Mouse (Mus musculus) R1 (cell line): ENCODE measurements at regions not wholly inside any gene's neighbourhood (a gene's known extent, or its start where the extent isn't known, plus 50 kb on each side); places are given as distances from the start of the nearest gene placed in this dataset.
A peak's percentile ranks its signal among the peaks of the same experiment; 100 is the strongest.

Experiments used
- DNase-seq: peaks from one replicate; pipeline ENCODE4 v3.0.0-alpha.2; 2018; ENCODE audit warnings: low read depth, low spot score

DNA sequence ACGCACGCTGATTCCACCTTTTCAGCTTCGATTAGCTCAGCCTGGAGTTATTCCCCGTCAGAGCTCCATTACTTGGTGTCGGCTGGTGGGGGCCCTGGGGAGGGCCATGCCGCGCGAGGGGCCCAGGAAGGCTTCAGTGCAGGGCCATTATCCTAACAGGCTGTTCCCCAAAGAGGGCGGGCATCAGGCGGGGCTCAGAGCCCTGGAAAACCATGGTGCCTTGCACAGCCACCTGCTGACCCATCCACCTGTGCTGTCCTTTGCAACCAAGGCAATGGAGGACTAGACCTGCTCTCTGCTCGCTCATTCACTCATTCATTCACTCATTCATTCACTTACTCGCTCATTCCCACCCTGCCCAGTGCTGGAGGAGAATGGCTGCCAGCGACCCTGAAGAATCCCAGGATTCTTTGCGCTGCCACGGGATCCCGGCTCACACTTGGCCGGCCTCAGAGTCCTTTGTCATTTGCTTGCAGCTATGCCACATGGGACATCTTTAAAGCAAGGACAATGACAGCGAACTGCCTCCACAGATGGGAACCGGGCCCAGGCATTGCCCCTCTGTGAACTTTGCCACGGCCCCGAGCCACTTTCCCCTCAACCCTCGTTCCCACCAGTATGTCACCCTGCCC lies 78.6 kb upstream of the Nkx1-1 start:
- no peak for DNase-seq

DNA sequence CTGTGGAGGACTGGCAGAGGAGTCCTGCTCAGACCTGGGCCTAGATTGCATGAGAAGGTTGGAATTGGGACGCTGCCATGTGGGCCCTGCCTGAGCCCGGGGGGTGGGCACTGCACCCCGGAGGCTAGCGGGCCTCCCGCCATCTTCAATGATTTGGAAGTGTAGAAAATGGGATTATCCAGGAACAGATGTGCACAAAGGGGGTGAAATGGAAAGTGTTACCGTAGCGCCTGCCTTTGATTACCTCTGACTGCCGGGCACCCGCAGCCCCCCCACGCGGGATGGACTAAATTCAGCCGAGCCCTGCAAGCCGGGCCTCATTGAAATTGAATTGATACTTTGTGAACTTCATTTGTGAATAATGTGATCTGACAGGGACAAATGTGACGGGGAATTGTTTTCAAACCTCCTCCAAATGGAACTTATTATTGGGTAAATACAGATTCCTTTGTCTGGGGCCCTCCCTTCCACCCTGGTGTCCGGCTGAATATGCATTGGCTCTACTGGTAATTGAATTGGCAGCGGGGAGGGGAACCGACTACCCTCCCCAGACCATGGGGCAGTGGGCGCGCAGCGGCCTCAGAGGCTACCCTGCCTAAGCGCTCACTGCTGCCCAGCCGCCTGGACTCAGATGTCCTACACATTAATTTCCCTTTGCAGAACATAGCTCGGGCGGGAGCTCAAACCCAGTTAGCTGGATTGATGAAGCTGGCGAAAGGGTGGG lies 77.9 kb upstream of the Nkx1-1 start:
- DNase-seq = no peak

DNA sequence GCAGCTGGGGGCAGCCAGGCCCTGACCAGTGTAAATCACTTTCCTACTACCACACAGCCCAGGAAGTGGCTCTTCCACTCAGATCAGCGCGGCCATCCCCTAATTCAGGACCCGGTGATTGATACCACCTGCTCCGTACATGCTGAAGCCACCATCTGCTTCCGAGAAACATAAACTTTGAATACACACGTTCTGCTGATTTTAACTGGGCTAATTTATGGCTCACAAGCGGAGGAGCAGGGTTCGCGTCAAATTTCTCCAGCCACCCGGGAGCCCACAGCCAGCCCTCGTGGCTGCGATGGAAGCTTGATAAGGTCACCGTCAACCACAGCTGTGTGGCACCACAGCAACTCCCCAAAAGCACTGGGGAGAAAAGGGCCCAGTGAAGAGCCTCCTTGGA lies 72.0 kb upstream of the Nkx1-1 start:
- DNase-seq = no peak

DNA sequence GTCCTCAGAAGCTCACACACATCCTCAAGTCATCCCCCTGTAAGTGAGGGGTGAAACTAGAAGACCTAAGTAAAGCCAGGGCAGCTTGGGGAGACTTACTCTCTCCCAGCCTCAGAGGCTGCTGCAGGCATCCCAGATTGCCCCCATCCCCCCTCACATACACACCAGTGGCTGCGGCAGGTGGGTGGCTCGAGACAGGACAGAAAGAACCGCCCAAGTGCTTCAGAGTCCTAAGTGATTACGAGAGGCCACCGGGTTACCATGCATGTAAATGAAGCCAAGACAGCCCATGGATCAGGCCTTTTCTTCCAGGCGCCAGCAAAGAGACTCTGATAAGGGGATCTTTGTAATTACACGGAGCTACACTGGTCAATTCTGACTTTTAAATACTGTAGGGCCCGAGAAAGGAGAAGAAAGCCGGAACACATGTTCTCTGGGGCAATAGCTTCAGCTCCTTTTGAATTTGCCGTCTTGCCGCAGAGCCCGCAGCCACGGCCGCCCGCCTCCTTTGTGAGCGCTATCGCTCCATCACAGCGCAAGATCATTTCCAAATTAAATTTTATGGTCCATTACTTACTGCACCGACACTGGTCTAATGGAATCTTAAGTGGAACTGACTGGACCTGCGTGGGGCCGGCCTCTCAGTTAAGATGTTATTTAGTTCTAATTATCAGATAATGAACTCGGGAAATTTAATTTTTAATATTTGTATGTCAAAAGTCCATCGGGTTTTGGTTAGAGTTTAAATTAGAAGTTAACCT lies 68.1 kb upstream of the Nkx1-1 start:
- DNase-seq = peak; percentile 55

DNA sequence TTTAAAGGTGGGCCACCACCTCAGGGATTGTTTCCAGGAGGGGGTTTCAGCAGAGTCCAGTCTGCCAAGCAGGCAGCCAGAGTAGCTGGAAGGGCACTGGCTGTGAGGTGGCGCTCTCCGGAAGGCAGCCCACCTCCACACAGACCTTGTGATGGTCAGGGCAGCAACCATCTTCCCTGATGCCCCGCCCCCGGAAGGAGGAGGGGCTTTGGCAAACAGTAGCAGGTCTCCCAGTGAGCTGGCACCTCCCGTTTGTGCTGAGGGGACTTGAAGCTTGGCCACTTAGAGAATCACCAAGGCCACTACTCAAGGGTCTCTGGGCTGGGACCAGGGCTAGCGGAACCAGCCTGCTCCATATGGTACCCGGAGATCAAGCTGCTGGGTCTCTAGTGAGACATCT lies 67.4 kb upstream of the Nkx1-1 start:
- peak; percentile 78 for DNase-seq

DNA sequence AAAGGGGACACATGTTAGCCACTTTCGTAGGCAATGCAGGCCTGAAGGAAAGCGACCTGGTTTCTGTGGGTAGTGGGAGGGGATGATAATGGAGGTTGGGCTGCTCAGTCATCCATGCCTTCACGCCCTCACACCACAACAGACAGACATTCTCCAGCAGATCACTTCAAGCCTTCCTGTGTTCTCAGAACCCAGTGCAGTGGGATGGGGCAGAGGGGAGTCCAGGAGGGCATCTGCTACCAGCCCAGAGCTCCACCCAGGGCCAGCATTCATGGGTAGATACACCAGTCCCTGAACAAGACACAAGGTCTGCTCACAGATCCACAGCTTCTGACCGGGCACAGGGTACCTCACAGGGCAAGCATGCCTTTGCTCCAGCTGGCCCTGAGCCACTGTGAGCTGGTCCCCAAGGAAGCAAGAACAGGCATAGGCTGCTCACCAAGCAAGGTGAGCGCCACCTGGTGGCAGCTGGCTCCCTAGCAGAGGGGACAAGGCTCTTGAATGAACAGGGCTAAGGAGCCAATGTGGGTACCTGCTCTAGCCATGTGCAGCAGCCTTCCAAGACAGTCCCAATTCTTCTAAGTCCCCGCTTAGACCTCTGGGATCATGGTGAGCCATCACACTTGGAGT lies 62.2 kb upstream of the Nkx1-1 start:
- peak; percentile 85 for DNase-seq

DNA sequence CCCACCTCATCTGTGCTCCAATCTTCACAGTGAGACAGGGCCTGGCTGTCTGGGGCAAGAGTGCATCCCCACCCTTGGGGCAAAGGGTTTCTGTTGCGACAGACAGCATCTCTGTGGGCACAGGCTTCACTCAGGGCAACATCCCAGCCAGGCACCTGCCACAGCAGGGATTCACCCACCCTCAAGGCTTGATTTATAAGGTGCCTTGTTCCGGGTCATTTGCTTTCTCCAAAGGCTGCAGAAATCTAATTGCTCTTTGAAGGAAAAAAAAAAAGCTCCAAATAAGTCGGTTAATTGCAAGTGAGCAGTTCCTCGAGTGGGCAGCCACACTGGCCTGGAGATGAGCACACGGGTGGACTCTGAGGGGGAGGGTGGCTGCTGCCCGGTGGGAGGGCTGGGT lies 61.5 kb upstream of the Nkx1-1 start:
- DNase-seq = no peak

DNA sequence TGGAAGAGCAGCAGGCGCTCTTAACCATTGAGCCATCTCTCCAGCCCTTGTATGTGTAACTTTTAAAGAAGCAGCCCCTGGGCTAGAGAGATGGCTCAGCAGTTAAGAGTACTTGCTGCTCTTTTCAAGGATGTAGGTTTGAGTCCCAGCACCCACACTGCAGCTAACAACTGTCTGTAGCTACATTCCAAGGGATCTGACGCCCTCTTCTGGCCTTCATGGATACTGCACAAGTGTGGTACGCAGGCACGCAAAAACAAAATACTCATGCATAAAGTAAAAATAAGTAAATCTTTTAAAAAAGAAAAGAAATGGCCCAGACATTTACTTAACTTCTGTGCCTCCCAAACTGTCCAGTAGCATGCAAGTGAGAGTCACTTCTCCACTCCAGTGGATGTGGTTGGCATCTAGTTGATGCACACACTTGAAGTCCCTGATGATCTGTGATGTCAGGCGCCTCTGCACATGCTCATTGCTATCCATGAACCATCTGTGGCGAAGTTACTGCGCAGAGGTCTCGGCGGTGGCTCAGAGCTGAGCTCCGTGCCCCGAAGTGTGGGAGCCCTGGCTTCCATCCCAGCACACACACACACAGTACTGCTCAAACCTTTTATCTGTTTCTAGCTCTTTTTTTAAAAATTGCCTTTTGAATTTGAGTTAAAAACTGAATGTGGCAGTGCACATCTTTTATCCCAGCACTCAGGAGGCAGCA lies 59.0 kb upstream of the Nkx1-1 start:
- DNase-seq = peak; percentile 54

DNA sequence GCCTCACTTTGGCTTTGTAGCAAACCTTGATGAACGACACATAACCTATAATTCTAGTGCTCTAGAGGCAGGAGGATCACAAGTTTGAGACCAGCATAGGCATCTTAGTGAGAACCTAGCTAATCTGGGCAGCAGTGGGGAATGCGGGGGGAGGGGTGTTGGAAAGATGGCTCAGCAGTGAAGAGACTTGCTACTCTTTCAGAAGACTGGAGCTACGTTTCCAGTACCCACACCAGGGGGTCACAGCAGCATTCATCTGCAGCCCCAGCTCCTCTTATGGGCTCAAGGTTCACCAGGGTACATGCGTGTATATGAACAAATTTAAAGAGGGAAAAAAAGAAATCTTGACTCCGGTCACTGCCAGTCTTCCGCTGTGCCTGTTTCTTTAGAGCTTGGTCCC lies 55.5 kb upstream of the Nkx1-1 start:
- peak; percentile 53 for DNase-seq

DNA sequence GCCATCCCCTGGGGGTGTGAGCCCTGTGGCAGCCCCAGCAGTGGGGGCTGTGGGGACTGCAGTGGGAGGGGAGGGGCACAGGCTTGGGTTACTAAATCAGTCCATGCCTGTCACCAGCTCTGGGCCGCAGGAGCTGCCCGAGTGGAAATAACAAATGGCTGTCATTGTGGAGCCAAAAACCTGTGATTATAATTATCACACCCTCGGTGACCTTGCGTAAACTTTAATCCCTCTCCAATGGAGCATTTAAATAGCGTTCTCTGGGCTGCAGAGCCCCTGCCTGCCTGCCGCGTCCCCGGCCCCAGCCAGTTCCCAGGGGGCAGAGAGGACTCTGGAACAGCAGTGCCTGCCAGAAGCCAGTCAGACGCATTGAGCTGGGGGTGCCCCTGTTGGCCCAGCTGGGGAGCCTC lies 54.4 kb upstream of the Nkx1-1 start:
- peak; percentile 36 for DNase-seq

DNA sequence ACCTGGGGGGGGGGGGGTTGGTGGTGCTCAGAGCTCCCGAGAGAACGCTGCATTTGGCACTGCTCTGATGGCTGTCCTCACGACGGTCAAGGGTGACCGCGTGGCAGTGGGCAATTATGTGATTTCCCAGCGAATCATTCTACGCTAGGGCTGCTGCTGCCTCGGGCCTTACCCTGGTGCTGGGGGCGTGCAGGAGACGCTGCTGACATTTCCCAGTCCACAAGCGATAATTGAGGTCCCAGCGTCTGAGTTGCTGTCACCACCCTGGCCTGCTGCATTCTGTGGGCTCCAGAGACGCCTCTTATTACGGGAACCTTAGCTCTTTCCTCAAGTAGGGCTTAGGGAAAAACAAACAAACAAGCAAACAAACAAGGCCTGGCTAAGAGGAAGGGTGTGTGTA lies 52.0 kb upstream of the Nkx1-1 start:
- no peak for DNase-seq
